Mouse (Mus musculus): ENCODE data around the gene Ccl7. TPM values are rescaled to one million over a fixed set of nuclear protein-coding genes. Genes with fewer than 3 reads are reported as not detected.

The Ccl7 gene
- polyA plus RNA-seq, 1 experiment from 2014 or later, result 6.0 TPM

DNA sequence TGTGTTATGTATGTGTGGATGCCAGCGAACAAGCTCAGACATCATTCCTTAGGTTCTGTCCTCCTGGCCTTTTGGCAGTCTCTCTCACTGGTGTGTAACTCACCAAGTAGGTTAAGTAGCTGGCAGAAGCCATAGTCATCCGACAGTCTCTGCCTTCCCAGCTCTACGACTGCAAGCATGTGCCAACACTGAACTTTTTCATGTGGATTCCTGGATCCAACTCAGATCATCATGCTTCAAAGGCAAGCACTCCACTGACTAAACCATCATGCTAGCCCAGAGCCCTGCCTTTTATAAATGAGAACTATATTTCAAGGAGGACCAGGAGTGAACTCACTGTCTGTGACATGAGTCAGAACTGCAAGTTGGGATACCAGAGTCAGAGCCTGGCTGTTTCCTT, 28.2 kb downstream of the Ccl7 start:
- no peak for ATAC-seq (replicated peaks; ENCODE audit: extremely low read depth, insufficient read depth, low FRiP score)
- WGBS, result 71% methylated on average over 3 of the region's 3 CpGs

DNA sequence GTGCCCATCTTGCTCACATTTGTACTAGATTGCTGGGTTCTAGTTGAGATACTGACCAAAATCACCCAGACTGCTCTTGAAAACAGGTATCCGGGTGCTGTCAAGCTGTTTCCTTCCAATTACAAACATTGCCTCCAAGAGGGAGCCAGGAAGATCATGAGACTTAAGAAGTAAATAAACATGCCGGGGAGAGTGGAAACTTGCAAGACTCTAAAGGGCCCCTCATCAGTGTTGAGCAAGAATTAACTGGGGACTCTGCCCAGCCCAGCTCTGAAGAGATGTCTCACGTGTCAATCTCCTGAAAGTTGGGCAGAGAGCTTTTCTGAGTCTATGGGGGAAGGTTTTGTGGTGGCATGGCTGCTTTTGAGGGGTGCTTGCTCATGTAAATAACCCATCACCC, 31.5 kb downstream of the Ccl7 start:
- Histone ChIP-seq H3K4me2 (ENCODE audit: low read depth, low read length) (no peak overlapping the region), H3K36me3 (ENCODE audit: control insufficient read depth, insufficient read depth) (no peaks in the 10 kb centered on the region)
- WGBS, result 51% methylated on average over 3 of the region's 3 CpGs

More for the DNA sequence above, 28.2 kb downstream of the Ccl7 start:
- H3K27ac ChIP-seq (ENCODE audit: low read length), result no peak overlapping the region
- H3K9me3 ChIP-seq (replicated peaks; ENCODE audit: control insufficient read depth, low read length), result no peaks in the 10 kb centered on the region
- no peak overlapping the region for H3K4me2 ChIP-seq (ENCODE audit: low read depth, low read length)
- no peaks in the 10 kb centered on the region for H3K4me1 ChIP-seq (ENCODE audit: control insufficient read depth, insufficient read depth, low read length)
- no peak overlapping the region for H3K9ac ChIP-seq (ENCODE audit: low read length)
- H3K36me3 ChIP-seq (ENCODE audit: control insufficient read depth, insufficient read depth), result no peaks in the 10 kb centered on the region
- H3K4me3 ChIP-seq (ENCODE audit: low read length), result no peak overlapping the region
- H3K27me3 ChIP-seq (ENCODE audit: control insufficient read depth, insufficient read depth, low read length), result no peaks in the 10 kb centered on the region

GRCm38 (mm10) chr11:82078136-82078730, 32.7 kb downstream of the Ccl7 start:
- Histone ChIP-seq H3K27ac (ENCODE audit: low read length) (no peak overlapping the region), H3K4me3 (ENCODE audit: low read length) (no peak overlapping the region), H3K36me3 (ENCODE audit: control insufficient read depth, insufficient read depth) (no peaks in the 10 kb centered on the region), H3K4me1 (ENCODE audit: control insufficient read depth, insufficient read depth, low read length) (no peaks in the 10 kb centered on the region), H3K9me3 (replicated peaks; ENCODE audit: control insufficient read depth, low read length) (no peaks in the 10 kb centered on the region), H3K4me2 (ENCODE audit: low read depth, low read length) (no peak overlapping the region), H3K27me3 (ENCODE audit: control insufficient read depth, insufficient read depth, low read length) (no peaks in the 10 kb centered on the region), H3K9ac (ENCODE audit: low read length) (no peak overlapping the region)
- ATAC-seq (replicated peaks; ENCODE audit: extremely low read depth, insufficient read depth, low FRiP score), result no peak

More for the DNA sequence above, 31.5 kb downstream of the Ccl7 start:
- ATAC-seq (replicated peaks; ENCODE audit: extremely low read depth, insufficient read depth, low FRiP score), result no peak
- no peak overlapping the region for H3K4me3 ChIP-seq (ENCODE audit: low read length)
- no peak overlapping the region for H3K9ac ChIP-seq (ENCODE audit: low read length)
- no peaks in the 10 kb centered on the region for H3K9me3 ChIP-seq (replicated peaks; ENCODE audit: control insufficient read depth, low read length)
- H3K27ac ChIP-seq (ENCODE audit: low read length), result no peak overlapping the region
- no peaks in the 10 kb centered on the region for H3K4me1 ChIP-seq (ENCODE audit: control insufficient read depth, insufficient read depth, low read length)
- H3K27me3 ChIP-seq (ENCODE audit: control insufficient read depth, insufficient read depth, low read length), result no peaks in the 10 kb centered on the region

DNA sequence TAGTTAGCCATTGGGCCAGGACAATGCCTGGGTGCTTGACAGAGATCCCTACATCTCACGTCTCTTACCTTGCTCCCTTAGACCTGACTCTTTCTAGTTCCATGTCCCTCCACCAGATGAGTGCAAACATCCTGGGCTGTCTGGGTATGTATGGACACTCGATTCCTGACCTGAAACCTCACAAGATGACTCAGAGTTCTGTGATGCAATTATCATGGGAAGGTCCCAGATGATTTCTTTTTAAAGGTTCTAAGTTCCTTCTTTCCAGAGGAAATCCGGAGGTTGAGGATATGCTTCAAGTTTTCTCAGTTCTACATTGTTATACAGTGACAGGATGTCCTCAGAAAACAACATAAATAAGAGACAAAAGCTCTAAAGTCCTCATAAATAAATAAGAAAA, 35.4 kb downstream of the Ccl7 start:
- no peaks in the 10 kb centered on the region for H3K27me3 ChIP-seq (ENCODE audit: control insufficient read depth, insufficient read depth, low read length)
- no peaks in the 10 kb centered on the region for H3K36me3 ChIP-seq (ENCODE audit: control insufficient read depth, insufficient read depth)
- H3K4me1 ChIP-seq (ENCODE audit: control insufficient read depth, insufficient read depth, low read length), result no peaks in the 10 kb centered on the region
- 62% methylated on average over 3 of the region's 3 CpGs for WGBS
- ATAC-seq (replicated peaks; ENCODE audit: extremely low read depth, insufficient read depth, low FRiP score), result no peak
- H3K9ac ChIP-seq (ENCODE audit: low read length), result no peak overlapping the region
- H3K4me2 ChIP-seq (ENCODE audit: low read depth, low read length), result no peak overlapping the region
- no peak overlapping the region for H3K4me3 ChIP-seq (ENCODE audit: low read length)
- no peaks in the 10 kb centered on the region for H3K9me3 ChIP-seq (replicated peaks; ENCODE audit: control insufficient read depth, low read length)
- no peak overlapping the region for H3K27ac ChIP-seq (ENCODE audit: low read length)

DNA sequence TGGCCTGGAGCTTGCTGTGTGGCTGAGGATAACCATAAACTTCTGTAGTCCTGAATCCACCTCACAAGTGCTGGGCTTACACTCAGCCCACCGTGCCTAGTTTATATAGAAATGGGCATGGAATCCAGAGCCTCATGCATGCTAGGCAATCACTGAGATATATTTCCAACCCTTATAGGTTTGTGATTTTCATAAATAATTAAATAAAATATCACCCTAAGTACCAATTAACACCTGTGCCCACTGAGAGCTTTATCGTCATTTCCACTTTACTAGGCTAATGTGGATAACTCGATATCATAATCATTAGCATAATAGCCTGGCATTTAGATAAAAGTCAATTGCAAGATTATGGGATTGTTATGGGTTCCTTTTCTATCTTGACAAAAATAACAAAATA, 38.8 kb downstream of the Ccl7 start:
- no peaks in the 10 kb centered on the region for H3K9me3 ChIP-seq (replicated peaks; ENCODE audit: control insufficient read depth, low read length)
- no peak overlapping the region for H3K27ac ChIP-seq (ENCODE audit: low read length)
- no peak overlapping the region for H3K9ac ChIP-seq (ENCODE audit: low read length)
- 92% methylated on average over 3 of the region's 3 CpGs for WGBS
- no peak for ATAC-seq (replicated peaks; ENCODE audit: extremely low read depth, insufficient read depth, low FRiP score)
- no peaks in the 10 kb centered on the region for H3K27me3 ChIP-seq (ENCODE audit: control insufficient read depth, insufficient read depth, low read length)
- no peak overlapping the region for H3K4me2 ChIP-seq (ENCODE audit: low read depth, low read length)
- no peak overlapping the region for H3K4me3 ChIP-seq (ENCODE audit: low read length)
- no peaks in the 10 kb centered on the region for H3K36me3 ChIP-seq (ENCODE audit: control insufficient read depth, insufficient read depth)
- H3K4me1 ChIP-seq (ENCODE audit: control insufficient read depth, insufficient read depth, low read length), result no peaks in the 10 kb centered on the region

Other genes with a start within 250 kb of the Ccl7 start
- gene 5530401A14Rik, start 185.0 kb upstream of the Ccl7 start, polyA plus RNA-seq (2015; fragmentation: Nextera tagmentation; extraction: Ambion mirVana), result not detected in 2 replicates
- gene Asic2, start 77.3 kb upstream of the Ccl7 start, polyA plus RNA-seq (2015; fragmentation: Nextera tagmentation; extraction: Ambion mirVana), result not detected in 2 replicates
- gene Ccl2, start 10.1 kb upstream of the Ccl7 start, polyA plus RNA-seq (2015; fragmentation: Nextera tagmentation; extraction: Ambion mirVana), result 9.1 and 12.3 TPM in 2 replicates
- gene Gm17268, start 7.2 kb upstream of the Ccl7 start, polyA plus RNA-seq (2015; fragmentation: Nextera tagmentation; extraction: Ambion mirVana), result not detected in 2 replicates
- gene Ccl11, start 12.1 kb downstream of the Ccl7 start, polyA plus RNA-seq (2015; fragmentation: Nextera tagmentation; extraction: Ambion mirVana), result 3.3 and 5.0 TPM in 2 replicates
- 1.7 TPM in 2 replicates for gene Ccl12, start 56.1 kb downstream of the Ccl7 start, polyA plus RNA-seq (2015; fragmentation: Nextera tagmentation; extraction: Ambion mirVana)
- gene Ccl8, start 69.5 kb downstream of the Ccl7 start, polyA plus RNA-seq (2015; fragmentation: Nextera tagmentation; extraction: Ambion mirVana), result 0.32 and 1.0 TPM in 2 replicates